Mouse (Mus musculus) hindbrain, embryonic 14.5 days (tissue): ENCODE measurements around the gene Arl9. TPM values are rescaled to one million over a fixed set of nuclear protein-coding genes. Genes with fewer than 3 reads are reported as not detected.
"Not testable (repeated sequence)": the region's sequence is repeated elsewhere in the genome, so short reads cannot be mapped to it uniquely, and the experiment has no call there.

ENCODE experiments used
- ATAC-seq: fragments of 200-750 bp; cut with Nextera tagmentation; 2 replicates; pipeline ENCODE4 v1.8.0; 2017; ENCODE audit warnings: moderate number of reproducible peaks, mild to moderate bottlenecking, moderate TSS enrichment, moderate library complexity; ENCODE audit not compliant: low FRiP score
- DNase-seq: peaks from one replicate; pipeline ENCODE4 v3.0.0-alpha.2; 2015; ENCODE audit warnings: low spot score
- H3K27ac ChIP-seq: fragments of 300-500 bp; sonication (generic); 2 replicates; pipeline ENCODE4 v1.5.1; 2014; ENCODE audit warnings: mild to moderate bottlenecking, moderate library complexity
- H3K27me3 ChIP-seq: fragments of 300-500 bp; sonication (generic); 2 replicates; pipeline ENCODE4 v1.6.1; 2014; ENCODE audit warnings: mild to moderate bottlenecking, low read length, mixed read lengths; ENCODE audit not compliant: control insufficient read depth, insufficient read depth
- H3K36me3 ChIP-seq: fragments of 300-500 bp; sonication (generic); replicated peaks from 2 replicates; pipeline ENCODE4 v1.6.1; 2014; ENCODE audit not compliant: control insufficient read depth, insufficient read depth
- H3K4me1 ChIP-seq: fragments of 300-500 bp; sonication (generic); replicated peaks from 2 replicates; pipeline ENCODE4 v1.6.1; 2014; ENCODE audit warnings: antibody characterized with exemption, low read length, mixed read lengths; ENCODE audit not compliant: control insufficient read depth, insufficient read depth
- H3K4me2 ChIP-seq: fragments of 300-500 bp; sonication (generic); replicated peaks from 2 replicates; pipeline ENCODE4 v1.6.1; 2014; ENCODE audit warnings: mild to moderate bottlenecking, moderate library complexity
- H3K4me3 ChIP-seq: fragments of 300-500 bp; sonication (generic); replicated peaks from 2 replicates; pipeline ENCODE4 v1.5.1; 2014; ENCODE audit warnings: mild to moderate bottlenecking, low read length
- H3K9ac ChIP-seq: fragments of 300-500 bp; sonication (generic); 2 replicates; pipeline ENCODE4 v1.6.1; 2014
- H3K9me3 ChIP-seq: fragments of 300-500 bp; sonication (generic); 2 replicates; pipeline ENCODE4 v1.6.1; 2016; ENCODE audit warnings: low read length; ENCODE audit not compliant: control insufficient read depth
- WGBS: fragments of 180-500 bp; shearing (Covaris S2); extraction: QIAGEN DNeasy Blood & Tissue Kit; methylation state at CpG from one replicate; pipeline ENCODE4 v1.1.7; 2014; 5-methylcytosine and 5-hydroxymethylcytosine counted together
- polyA plus RNA-seq: library from polyadenylated mRNA; unstranded; fragments of >200 nt; fragmentation: Nextera tagmentation; extraction: Ambion mirVana; gene quantifications from 2 replicates; pipeline ENCODE4 v1.2.1, GENCODE M21; 2014

Arl9 gene
- polyA plus RNA-seq = not detected in 2 replicates

DNA sequence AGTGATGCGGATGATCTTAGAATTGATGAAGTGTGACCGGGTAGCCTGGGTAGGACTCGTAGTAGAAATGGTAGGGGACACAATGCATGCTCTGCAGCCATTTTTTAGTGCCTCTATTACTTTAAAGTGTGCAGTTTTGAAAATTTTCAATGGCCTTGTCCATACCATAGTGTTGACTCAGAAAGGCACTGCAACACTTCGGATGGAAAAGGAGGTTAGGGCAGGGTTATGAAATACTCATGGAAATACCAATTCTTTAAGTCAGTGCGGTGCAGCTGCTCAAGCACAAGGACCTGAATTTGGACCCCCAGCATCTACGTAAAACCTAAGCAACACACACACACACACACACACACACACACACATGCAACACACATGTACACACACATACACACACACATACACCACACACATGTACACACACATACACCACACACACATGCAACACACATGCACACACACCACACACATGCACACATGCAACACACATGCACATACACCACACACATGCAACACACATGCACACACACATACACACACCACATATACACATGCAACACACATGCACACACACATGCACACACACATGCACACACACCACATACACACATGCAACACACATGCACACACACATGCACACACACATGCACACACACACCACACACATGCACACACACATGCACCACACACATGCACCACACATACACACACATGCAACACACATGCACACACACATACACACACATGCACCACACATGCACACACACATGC is at the start of gene Arl9:
Gene Arl9 (plus strand): TSS at position 5 of the 771 bp plus-strand sequence.
- Histone ChIP-seq H3K4me3 (no peak within 1 kb of the TSS), H3K9me3 (no peaks in the 10 kb centered on the region), H3K4me1 (no peaks in the 10 kb centered on the region), H3K36me3 (peaks cover 14% of the 10 kb centered on the region), H3K4me2 (no peak within 1 kb of the TSS), H3K9ac (no peak within 1 kb of the TSS), H3K27ac (no peak within 1 kb of the TSS), H3K27me3 (no peaks in the 10 kb centered on the region)
- 95% methylated on average over 6 of the region's 6 CpGs for WGBS
- DNase-seq (no peak), ATAC-seq (no peak)

DNA sequence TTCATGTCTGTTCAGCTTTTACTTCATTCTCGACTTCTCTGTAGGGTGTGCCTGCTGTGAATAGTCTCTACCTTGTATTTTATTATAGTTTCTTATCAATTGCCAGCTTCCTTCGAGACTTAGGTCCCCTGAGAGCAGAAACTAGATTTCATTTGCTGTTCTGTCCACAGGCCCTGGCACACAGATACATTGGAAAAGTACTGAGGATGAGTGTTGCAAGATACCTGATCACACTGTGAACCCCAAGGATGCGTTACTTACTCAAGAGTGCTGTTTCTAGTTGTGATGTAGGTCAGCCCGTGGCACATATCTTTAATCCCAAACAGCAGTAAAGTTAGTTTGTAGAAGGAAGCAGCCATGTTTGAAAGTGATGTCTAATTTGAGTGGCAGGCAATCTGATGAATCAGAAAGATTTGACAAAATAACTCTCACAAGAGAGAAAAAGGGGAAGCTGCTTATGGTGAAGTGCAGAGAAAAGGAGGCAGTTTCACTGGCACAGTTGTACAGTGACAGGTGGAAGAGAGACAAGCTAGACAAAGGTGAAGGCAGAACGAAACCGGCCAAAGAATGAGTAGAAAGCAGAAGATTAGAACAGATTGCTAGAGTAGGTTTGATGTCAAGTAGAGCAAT is 49.5 kb upstream of the Arl9 start:
- Histone ChIP-seq H3K9ac (no peak overlapping the region), H3K9me3 (no peaks in the 10 kb centered on the region), H3K4me1 (peaks cover 21% of the 10 kb centered on the region), H3K27me3 (no peaks in the 10 kb centered on the region), H3K4me3 (no peak overlapping the region), H3K36me3 (peaks cover 29% of the 10 kb centered on the region), H3K4me2 (no peak overlapping the region), H3K27ac (no peak overlapping the region)
- ATAC-seq (no peak), DNase-seq (no peak)
- 88% methylated on average over 6 of the region's 6 CpGs for WGBS

DNA sequence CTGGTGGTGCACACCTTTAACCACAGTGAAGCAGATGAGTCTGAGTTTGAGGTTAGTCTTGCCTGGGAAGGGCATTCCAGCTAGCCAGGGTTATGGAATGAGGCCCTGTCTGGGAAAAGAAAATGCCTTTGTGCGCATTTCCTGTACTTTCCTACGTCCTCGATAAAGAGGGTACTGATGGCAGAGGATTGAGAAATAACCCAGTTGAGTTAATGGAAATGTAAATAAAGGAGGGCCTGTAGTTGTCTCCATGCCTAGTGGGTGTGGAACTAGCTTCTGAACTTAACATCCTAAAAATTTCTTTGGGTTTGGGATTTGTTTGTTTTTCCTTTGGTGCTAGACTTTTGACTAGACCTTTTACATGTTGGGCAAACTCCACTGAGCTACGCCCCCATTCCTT is 48.4 kb upstream of the Arl9 start:
- no peak overlapping the region for H3K4me2 ChIP-seq
- no peak overlapping the region for H3K27ac ChIP-seq
- no peaks in the 10 kb centered on the region for H3K27me3 ChIP-seq
- DNase-seq (no peak), ATAC-seq (no peak)
- no peak overlapping the region for H3K4me3 ChIP-seq
- WGBS = 92% methylated on average over 4 of the region's 4 CpGs
- peaks cover 11% of the 10 kb centered on the region for H3K4me1 ChIP-seq
- H3K9ac ChIP-seq = no peak overlapping the region
- peaks cover 40% of the 10 kb centered on the region for H3K36me3 ChIP-seq
- no peaks in the 10 kb centered on the region for H3K9me3 ChIP-seq

DNA sequence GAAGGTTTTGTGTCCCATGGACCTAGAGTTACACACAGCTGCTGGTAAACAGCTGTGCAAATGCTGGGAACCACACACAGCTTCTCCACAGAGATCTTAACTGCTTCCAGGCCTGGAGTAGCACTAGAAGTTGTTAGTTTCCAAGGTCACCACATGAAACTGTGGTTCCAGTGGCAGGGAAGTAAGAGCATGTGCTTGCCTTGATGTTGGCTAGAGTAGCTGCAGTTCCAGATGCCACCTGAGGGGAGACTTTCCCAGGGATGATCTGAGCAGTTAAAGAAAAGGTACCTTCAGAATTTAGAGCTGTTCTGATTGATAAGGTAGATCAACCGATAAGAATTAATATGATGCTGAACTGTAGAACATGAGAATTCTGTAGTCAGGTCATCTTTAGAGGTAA is 45.9 kb upstream of the Arl9 start:
- Histone ChIP-seq H3K27me3 (no peaks in the 10 kb centered on the region), H3K9me3 (no peaks in the 10 kb centered on the region), H3K27ac (no peak overlapping the region), H3K4me2 (no peak overlapping the region), H3K36me3 (peaks cover 65% of the 10 kb centered on the region), H3K9ac (no peak overlapping the region), H3K4me3 (no peak overlapping the region), H3K4me1 (peaks cover under 1% of the 10 kb centered on the region; the same call in 1 of the 2 replicates)
- DNase-seq (no peak), ATAC-seq (no peak)
- 94% methylated on average over 1 of the region's 1 CpGs for WGBS

DNA sequence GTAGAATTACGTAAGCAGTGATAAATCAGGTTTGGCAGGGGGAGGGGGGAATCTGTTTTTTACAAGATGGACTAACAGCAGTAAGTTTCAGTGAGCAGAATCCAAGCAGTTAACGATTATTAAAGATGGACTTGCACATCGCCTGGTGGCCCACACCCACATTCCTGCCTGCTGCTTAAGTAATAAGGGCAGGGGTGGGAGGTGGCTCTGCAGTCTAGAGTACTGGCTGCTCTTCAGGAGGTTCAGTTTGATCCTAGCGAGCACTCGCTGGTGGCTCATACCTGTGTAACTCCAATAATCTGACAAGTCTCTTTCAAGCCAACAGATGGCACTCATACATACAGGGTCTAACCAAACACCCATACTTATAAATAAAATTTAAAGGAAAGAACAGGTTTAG is 44.3 kb upstream of the Arl9 start:
- no peak overlapping the region for H3K4me2 ChIP-seq
- no peaks in the 10 kb centered on the region for H3K27me3 ChIP-seq
- no peaks in the 10 kb centered on the region for H3K4me1 ChIP-seq
- no peak overlapping the region for H3K4me3 ChIP-seq
- peaks cover 81% of the 10 kb centered on the region for H3K36me3 ChIP-seq
- 84% methylated on average over 5 of the region's 5 CpGs for WGBS
- H3K27ac ChIP-seq = no peak overlapping the region
- H3K9me3 ChIP-seq = no peaks in the 10 kb centered on the region
- no peak for DNase-seq
- H3K9ac ChIP-seq = no peak overlapping the region
- no peak for ATAC-seq

DNA sequence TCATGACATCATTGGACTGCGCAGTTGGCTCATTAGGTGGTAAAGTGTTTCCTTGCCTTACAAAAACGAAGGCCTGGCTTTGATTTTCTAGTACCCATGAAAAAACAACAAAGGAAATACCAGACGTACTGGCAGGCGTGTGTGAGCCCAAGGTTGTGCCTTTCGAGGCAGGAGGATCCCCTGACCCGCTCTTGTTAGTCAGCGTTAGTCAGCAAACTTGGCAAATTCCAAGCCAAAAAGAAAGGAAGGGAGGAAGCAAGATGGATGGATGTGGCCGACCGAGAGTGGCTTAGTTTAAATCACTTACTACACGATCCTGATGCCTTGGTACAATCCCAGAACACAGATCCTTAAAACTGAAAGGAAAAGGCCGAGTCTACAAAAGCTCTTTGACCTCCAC is 41.3 kb upstream of the Arl9 start:
- no peaks in the 10 kb centered on the region for H3K9me3 ChIP-seq
- DNase-seq = no peak

DNA sequence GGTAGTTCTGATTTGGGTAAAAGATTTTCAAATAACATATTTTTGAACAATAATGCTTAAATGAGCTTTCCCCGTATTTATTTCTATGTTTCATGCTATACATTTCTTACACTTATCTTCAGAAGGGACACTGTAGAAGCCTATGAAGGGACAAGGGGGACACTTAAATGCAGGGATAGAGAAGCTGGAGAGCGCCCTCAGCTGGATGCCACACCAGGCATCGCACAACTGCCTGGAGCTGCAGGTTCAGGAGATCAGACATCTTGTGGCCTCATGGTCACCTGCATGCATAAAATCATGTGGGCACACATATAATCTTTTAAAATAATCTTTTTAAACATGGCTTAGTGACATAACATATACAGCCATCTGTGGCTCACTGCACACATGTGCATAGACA is 39.2 kb upstream of the Arl9 start:
- Histone ChIP-seq H3K4me1 (no peaks in the 10 kb centered on the region), H3K9ac (no peak overlapping the region), H3K36me3 (peaks cover 97% of the 10 kb centered on the region), H3K4me3 (no peak overlapping the region), H3K27me3 (no peaks in the 10 kb centered on the region), H3K4me2 (no peak overlapping the region), H3K9me3 (no peaks in the 10 kb centered on the region), H3K27ac (no peak overlapping the region)
- over 99% methylated on average over 3 of the region's 3 CpGs for WGBS
- ATAC-seq = no peak
- DNase-seq = no peak

More for the DNA sequence above, 41.3 kb upstream of the Arl9 start:
- H3K27me3 ChIP-seq = no peaks in the 10 kb centered on the region
- no peak overlapping the region for H3K27ac ChIP-seq
- peaks cover 95% of the 10 kb centered on the region for H3K36me3 ChIP-seq
- no peak overlapping the region for H3K9ac ChIP-seq
- 83% methylated on average over 11 of the region's 11 CpGs for whole genome bisulfite sequencing
- no peaks in the 10 kb centered on the region for H3K4me1 ChIP-seq
- ATAC-seq = no peak
- H3K4me3 ChIP-seq = no peak overlapping the region
- no peak overlapping the region for H3K4me2 ChIP-seq

DNA sequence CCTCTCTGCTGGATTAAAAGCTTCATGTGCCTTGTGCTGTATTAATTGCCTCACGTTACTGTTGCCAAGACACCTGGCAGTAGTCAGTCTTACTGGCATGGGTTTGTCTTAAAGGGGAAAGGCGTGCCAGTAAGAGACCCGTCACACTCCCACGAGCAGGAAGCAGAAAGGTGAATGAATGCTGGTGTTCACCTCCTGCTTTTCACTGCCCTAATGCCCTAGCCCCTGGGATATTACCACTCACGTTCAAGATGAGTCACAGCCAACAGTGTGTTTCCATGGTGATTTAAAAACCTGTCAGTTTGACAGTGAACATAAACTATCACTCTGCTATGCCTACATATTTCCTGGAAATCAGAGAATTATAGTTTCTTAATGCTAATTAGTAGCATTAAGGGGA is 34.6 kb upstream of the Arl9 start:
- no peak overlapping the region for H3K4me2 ChIP-seq
- no peaks in the 10 kb centered on the region for H3K9me3 ChIP-seq
- ATAC-seq = no peak
- no peak overlapping the region for H3K27ac ChIP-seq
- DNase-seq = no peak
- no peak overlapping the region for H3K9ac ChIP-seq
- peaks cover 57% of the 10 kb centered on the region for H3K36me3 ChIP-seq
- H3K4me3 ChIP-seq = no peak overlapping the region
- H3K4me1 ChIP-seq = peaks cover 7% of the 10 kb centered on the region
- WGBS = 79% methylated on average over 5 of the region's 5 CpGs
- no peaks in the 10 kb centered on the region for H3K27me3 ChIP-seq

DNA sequence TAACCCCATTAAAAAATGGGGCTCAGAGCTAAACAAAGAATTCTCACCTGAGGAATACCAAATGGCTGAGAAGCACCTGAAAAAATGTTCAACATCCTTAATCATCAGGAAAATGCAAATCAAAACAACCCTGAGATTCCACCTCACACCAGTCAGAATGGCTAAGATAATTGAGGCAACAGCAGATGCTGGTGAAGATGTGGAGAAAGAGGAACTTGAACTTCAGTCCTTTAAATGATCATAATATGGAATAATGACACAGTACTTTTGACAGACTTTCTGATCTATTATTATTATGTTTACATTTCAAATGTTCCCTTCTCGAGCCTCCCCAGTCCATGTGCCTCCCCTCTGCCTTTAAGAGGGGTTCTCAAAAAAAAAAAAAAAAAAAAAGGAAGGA is 32.7 kb upstream of the Arl9 start:
- H3K27ac ChIP-seq, H3K9ac ChIP-seq, H3K27me3 ChIP-seq, H3K9me3 ChIP-seq, DNase-seq, H3K4me3 ChIP-seq, ATAC-seq, H3K4me2 ChIP-seq: not testable (repeated sequence)
- peaks cover 39% of the 10 kb centered on the region for H3K36me3 ChIP-seq
- 93% methylated on average over 1 of the region's 1 CpGs for WGBS
- H3K4me1 ChIP-seq = peaks cover 15% of the 10 kb centered on the region
